Mouse (Mus musculus): Measurements from ENCODE around the gene Ttll5.

GRCm38 (mm10) chr12:85862514-85862913, 38.1 kb downstream of the Ttll5 start:
- no peak for TF ChIP-seq POLR2A (IDR thresholded peaks at IDR 0.05; ENCODE audit: extremely low read depth, insufficient read depth, low read length)
- no peak for TF ChIP-seq CTCF (IDR thresholded peaks at IDR 0.05; ENCODE audit: extremely low read depth, insufficient read depth, low read length)
